ENCODE assay signal across 32 mouse cellular contexts in the genomic region with DNA sequence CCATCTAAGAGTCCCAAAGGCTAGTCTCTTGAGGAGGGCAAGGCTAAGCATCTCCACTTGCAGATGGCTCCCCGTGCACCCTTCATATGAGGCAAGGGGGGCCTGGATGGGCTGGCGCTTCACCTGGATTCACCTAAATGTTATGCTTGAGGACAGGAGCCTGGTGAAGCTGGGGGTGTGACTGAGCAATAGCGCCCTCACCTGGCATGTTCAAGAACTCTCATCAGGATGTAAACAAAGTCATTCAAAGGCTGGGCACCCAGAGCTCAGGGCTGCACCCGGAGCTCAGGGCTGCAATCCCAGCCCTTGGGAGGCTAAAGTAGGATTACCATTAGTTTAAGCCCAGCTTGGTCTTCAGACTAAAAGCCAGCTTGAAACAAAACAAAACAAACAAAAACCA. TPM values are rescaled to one million over a fixed set of nuclear protein-coding genes. Genes with fewer than 3 reads are reported as not detected.
DNase-seq lines count a peak whose midpoint lies in the region; ATAC-seq and TF ChIP-seq lines count a peak whose summit lies in the region.
"Had no signal": no experiment of that assay in that cellular context is flagged by ENCODE, and none has a peak within 500 bp of the region (broad histone marks: within the 10 kb centered on the region; RNA-seq: fewer than 3 reads in every experiment).

No protein-coding gene starts in this region.

- H3K4me3 ChIP-seq in layer of hippocampus, adult 2 months: no peak overlapping the region
- H3K4me3 ChIP-seq in E14TG2a.4 (replicated peaks; ENCODE audit: low read length): no peak overlapping the region
- H3K4me3 ChIP-seq: forebrain, embryonic 12.5 days; hindbrain, embryonic 12.5 days; lung, embryonic 15.5 days; midbrain, embryonic 10.5 days; midbrain, embryonic 15.5 days; neural tube, embryonic 15.5 days; stomach, embryonic 15.5 days had no signal

- H3K27ac ChIP-seq in layer of hippocampus, adult 2 months: no peak overlapping the region
- H3K27ac ChIP-seq: forebrain, embryonic 12.5 days; hindbrain, embryonic 12.5 days; lung, embryonic 15.5 days; midbrain, embryonic 10.5 days; midbrain, embryonic 15.5 days; neural tube, embryonic 15.5 days; stomach, embryonic 15.5 days had no signal

- no peak for DNase-seq in layer of hippocampus, adult 2 months (ENCODE audit: low spot score in 2 of 2)
- no peak for DNase-seq in layer of hippocampus, adult 18-20 months (ENCODE audit: low spot score in 2 of 2)
- DNase-seq in ES-CJ7 (ENCODE audit: low read depth, low spot score): peak; percentile 47
- DNase-seq in brain, embryonic 14.5 days (ENCODE audit: low read depth): no peak
- no peak for DNase-seq in gastrocnemius, adult 8-10 months (ENCODE audit: low spot score in 2 of 2)
- DNase-seq: adrenal gland, postnatal 14 days; cerebellum, adult 8-10 months; cerebellum, postnatal 25 days; gastrocnemius, postnatal 36 days; heart, adult 18-20 months; heart, postnatal 36 days; kidney, adult 2 months; kidney, postnatal 36 days; layer of hippocampus, postnatal 36 days; liver; right cerebral cortex, postnatal 25 days; thymus, adult 2 months; thymus, postnatal 36 days had no signal

- H3K27me3 ChIP-seq in E14TG2a.4 (ENCODE audit: insufficient read depth, low read length): no peaks in the 10 kb centered on the region
- H3K27me3 ChIP-seq: CH12.LX; forebrain, embryonic 12.5 days; hindbrain, embryonic 12.5 days; lung, embryonic 15.5 days; midbrain, embryonic 15.5 days; neural tube, embryonic 15.5 days; stomach, embryonic 15.5 days had no signal

- H3K36me3 ChIP-seq in E14TG2a.4 (ENCODE audit: insufficient read depth, low read length): no peaks in the 10 kb centered on the region
- H3K36me3 ChIP-seq: forebrain, embryonic 12.5 days; hindbrain, embryonic 12.5 days; lung, embryonic 15.5 days; midbrain, embryonic 10.5 days; midbrain, embryonic 15.5 days; neural tube, embryonic 15.5 days; stomach, embryonic 15.5 days had no signal

- peak; percentile 64 for TF ChIP-seq CTCF in layer of hippocampus, adult 2 months (conservative IDR thresholded peaks at IDR 0.05)
- peak; percentile 26 for TF ChIP-seq CTCF in E14TG2a.4 (conservative IDR thresholded peaks at IDR 0.05; ENCODE audit: low read length)
- TF ChIP-seq CTCF in brain, embryonic 14.5 days (IDR thresholded peaks at IDR 0.05; ENCODE audit: borderline replicate concordance, extremely low read depth, insufficient read depth, insufficient read length): peak; percentile 18; the same call in 1 of the 2 replicates

- TF ChIP-seq POLR2A in brain, embryonic 14.5 days (IDR thresholded peaks at IDR 0.05; ENCODE audit: borderline replicate concordance, extremely low read depth, insufficient read depth, insufficient read length, poor library complexity, severe bottlenecking): no peak

- no peak for ATAC-seq in erythroblast, adult 5-6 weeks (replicated peaks; ENCODE audit: low FRiP score, poor library complexity, severe bottlenecking)
- ATAC-seq: midbrain, embryonic 15.5 days had no signal

- H3K4me1 ChIP-seq in E14TG2a.4 (replicated peaks; ENCODE audit: low read depth, low read length): peaks cover 3% of the 10 kb centered on the region; the same call in 1 of the 2 replicates
- H3K4me1 ChIP-seq: forebrain, embryonic 12.5 days; hindbrain, embryonic 12.5 days; lung, embryonic 15.5 days; midbrain, embryonic 10.5 days; midbrain, embryonic 15.5 days; neural tube, embryonic 15.5 days; stomach, embryonic 15.5 days had no signal

- peaks cover 38% of the 10 kb centered on the region for H3K9me3 ChIP-seq in E14TG2a.4 (ENCODE audit: low read length)
- H3K9me3 ChIP-seq: midbrain, embryonic 15.5 days; neural tube, embryonic 15.5 days; stomach, embryonic 15.5 days had no signal

RNA-seq across cellular contexts. Expression of a gene that starts 11.1 kb away (rescaled TPM):
- 100 to 1,000 TPM; 126 to 139 TPM for total RNA-seq in layer of hippocampus, adult 2 months (2021)
- total RNA-seq in layer of hippocampus, adult 18-20 months (2021): 100 to 1,000 TPM; 119 to 127 TPM
- 20.9 and 32.0 TPM in 2 replicates for polyA plus RNA-seq in brain, embryonic 14.5 days (2012; rRNA removed)
- not detected in 2 replicates for total RNA-seq in erythroblast, adult 5-6 weeks (2015; ENCODE audit: low replicate concordance)
- total RNA-seq in erythroblast, adult 5-6 weeks (2017; ENCODE audit: low replicate concordance): not detected in 2 replicates
- under 1 TPM in 1 of 4 experiments, not detected in 3; 0.12 TPM for total RNA-seq in gastrocnemius, adult 8-10 months (2022)
- total RNA-seq: CH12.LX; gastrocnemius, adult 18-20 months; gastrocnemius, postnatal 36 days; heart, adult 18-20 months; megakaryocyte progenitor cell, adult 5-6 weeks had no signal
- polyA plus RNA-seq: C2C12; liver, embryonic 16.5 days had no signal

RNA-seq across cellular contexts. Expression of a gene that starts 44.0 kb away (rescaled TPM):
- total RNA-seq in layer of hippocampus, adult 2 months (2021): 10 to 100 TPM; 30.9 to 31.8 TPM
- total RNA-seq in layer of hippocampus, adult 18-20 months (2021): 10 to 100 TPM; 27.1 to 29.2 TPM
- polyA plus RNA-seq in brain, embryonic 14.5 days (2012; rRNA removed): 40.9 and 43.4 TPM in 2 replicates
- total RNA-seq in erythroblast, adult 5-6 weeks (2015; ENCODE audit: low replicate concordance): 48.0 and 57.3 TPM in 2 replicates
- total RNA-seq in erythroblast, adult 5-6 weeks (2017; ENCODE audit: low replicate concordance): 160 and 298 TPM in 2 replicates
- 1 to 10 TPM; 3.0 to 6.3 (median 5.8) TPM for total RNA-seq in gastrocnemius, adult 8-10 months (2022)

RNA-seq across cellular contexts. Expression of a gene that starts 55.5 kb away (rescaled TPM):
- 100 to 1,000 TPM; 160 to 167 TPM for total RNA-seq in layer of hippocampus, adult 2 months (2021)
- total RNA-seq in layer of hippocampus, adult 18-20 months (2021): 100 to 1,000 TPM; 161 to 173 TPM
- 240 and 244 TPM in 2 replicates for polyA plus RNA-seq in brain, embryonic 14.5 days (2012; rRNA removed)
- total RNA-seq in erythroblast, adult 5-6 weeks (2015; ENCODE audit: low replicate concordance): 125 and 151 TPM in 2 replicates
- 77.9 and 87.8 TPM in 2 replicates for total RNA-seq in erythroblast, adult 5-6 weeks (2017; ENCODE audit: low replicate concordance)
- 10 to 100 TPM; 78.9 to 95.9 (median 82.7) TPM for total RNA-seq in gastrocnemius, adult 8-10 months (2022)

Comparison
In these comparisons a context has a peak if more than half of its experiments do, and no peak if none do; other contexts are left out.
1. RNA of a gene that starts 11.1 kb away (total RNA-seq): 126 to 139 TPM in layer of hippocampus, adult 2 months and 119 to 127 TPM in layer of hippocampus, adult 18-20 months; 0.12 TPM in gastrocnemius, adult 8-10 months and not detected in erythroblast, adult 5-6 weeks; every median in the first group is over 100 times any median in the second.
2. Peak in every context shown above with its lines, with median percentiles within 50 percentile points of each other: CTCF ChIP-seq.